Mouse (Mus musculus): ENCODE results near the gene Spata48.

- TF ChIP-seq CTCF (IDR thresholded peaks at IDR 0.05; ENCODE audit: low read depth) (no peak), EP300 (IDR thresholded peaks at IDR 0.05; ENCODE audit: low read depth) (no peak)
These were observed 67.3 kb downstream of the Spata48 start for GRCm38 (mm10) chr11:11529165-11529564.
